Mouse (Mus musculus): Measurements from ENCODE around the gene Mier1. TPM values are rescaled to one million over a fixed set of nuclear protein-coding genes. Genes with fewer than 3 reads are reported as not detected.

Gene Mier1
- polyA plus RNA-seq, 1 experiment = 6.4 TPM

DNA sequence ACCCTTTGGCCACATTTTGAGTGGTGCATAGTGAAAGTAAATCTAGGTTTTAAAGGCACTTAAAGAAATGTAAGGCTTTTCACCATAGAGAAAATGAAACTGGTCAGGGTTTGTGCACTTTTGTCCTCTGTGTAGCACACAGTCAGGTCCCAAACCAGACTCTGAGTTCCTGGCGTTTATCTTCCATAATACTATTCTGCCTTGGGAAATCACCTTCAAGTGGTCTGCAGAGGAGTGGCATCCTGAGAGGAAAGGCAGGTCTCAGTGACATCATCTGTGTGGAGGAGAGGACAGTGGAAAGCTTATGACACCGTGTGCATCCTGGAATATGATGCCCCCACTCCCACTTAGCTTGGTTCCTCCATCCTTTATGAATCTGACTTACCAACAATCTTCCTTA lies 8.9 kb downstream of the Mier1 start:
- Histone ChIP-seq H3K27me3 (ENCODE audit: control insufficient read depth, insufficient read depth, insufficient read length) (no peaks in the 10 kb centered on the region), H3K79me2 (ENCODE audit: control insufficient read depth, insufficient read depth) (peaks cover 83% of the 10 kb centered on the region), H3ac (ENCODE audit: control insufficient read depth, insufficient read length) (no peak overlapping the region), H3K4me2 (ENCODE audit: low read depth) (peak overlapping the region; percentile 13), H3K4me3 (no peak overlapping the region), H3K36me3 (ENCODE audit: control insufficient read depth, insufficient read depth) (no peaks in the 10 kb centered on the region)
- TF ChIP-seq POLR2AphosphoS2 (IDR thresholded peaks at IDR 0.05; ENCODE audit: insufficient read length, low read depth) (no peak), POLR2A (IDR thresholded peaks at IDR 0.05; ENCODE audit: insufficient read length, low read depth) (no peak), TCF3 (IDR thresholded peaks at IDR 0.05; ENCODE audit: insufficient read length, low read depth) (no peak), CEBPB (IDR thresholded peaks at IDR 0.05; ENCODE audit: insufficient read depth, poor library complexity, severe bottlenecking) (no peak), E2F4 (IDR thresholded peaks at IDR 0.05; ENCODE audit: insufficient read depth) (no peak), MYOG (IDR thresholded peaks at IDR 0.05; ENCODE audit: control insufficient read depth in 1 of 3, insufficient read depth in 1 of 3, insufficient read length in 2 of 3, low read depth in 2 of 3) (no peak), USF1 (IDR thresholded peaks at IDR 0.05; ENCODE audit: low read depth) (no peak), MAX (IDR thresholded peaks at IDR 0.05; ENCODE audit: low read depth) (no peak), TCF12 (IDR thresholded peaks at IDR 0.05; ENCODE audit: insufficient read depth, poor library complexity, severe bottlenecking) (no peak), MYOD1 (IDR thresholded peaks at IDR 0.05; ENCODE audit: control insufficient read depth in 1 of 3, insufficient read length in 2 of 3, low read depth in 2 of 3) (no peak), SRF (IDR thresholded peaks at IDR 0.05; ENCODE audit: control insufficient read depth, insufficient read length, low read depth) (no peak), REST (IDR thresholded peaks at IDR 0.05; ENCODE audit: insufficient read depth, insufficient read length) (no peak)

DNA sequence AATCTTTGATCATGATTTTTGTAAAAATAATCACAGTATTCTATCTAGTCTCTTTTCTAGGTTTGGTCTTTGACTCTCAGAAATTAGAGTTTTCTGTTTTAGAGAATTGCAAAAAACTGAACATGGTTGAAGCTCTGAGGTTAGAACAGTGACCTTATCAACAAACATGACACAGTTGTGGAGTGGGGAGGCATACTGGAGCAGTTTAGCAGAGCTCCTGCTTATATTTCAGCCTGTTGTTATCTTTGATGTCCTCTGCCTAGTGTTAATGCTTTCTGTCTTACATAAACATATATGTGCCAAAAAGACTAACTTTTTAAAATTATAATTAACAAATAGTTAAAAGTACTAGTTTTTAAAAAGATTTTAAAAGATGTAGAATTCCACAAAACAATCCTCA lies 9.4 kb downstream of the Mier1 start:
- H3K27me3 ChIP-seq (ENCODE audit: control insufficient read depth, insufficient read depth, insufficient read length) = no peaks in the 10 kb centered on the region
- H3K4me2 ChIP-seq (ENCODE audit: low read depth) = no peak overlapping the region
- no peak overlapping the region for H3ac ChIP-seq (ENCODE audit: control insufficient read depth, insufficient read length)
- peaks cover 88% of the 10 kb centered on the region for H3K79me2 ChIP-seq (ENCODE audit: control insufficient read depth, insufficient read depth)
- H3K36me3 ChIP-seq (ENCODE audit: control insufficient read depth, insufficient read depth) = no peaks in the 10 kb centered on the region
- H3K4me3 ChIP-seq = no peak overlapping the region
- TF ChIP-seq TCF12 (IDR thresholded peaks at IDR 0.05; ENCODE audit: insufficient read depth, poor library complexity, severe bottlenecking) (no peak), TCF3 (IDR thresholded peaks at IDR 0.05; ENCODE audit: insufficient read length, low read depth) (no peak), CEBPB (IDR thresholded peaks at IDR 0.05; ENCODE audit: insufficient read depth, poor library complexity, severe bottlenecking) (no peak), MYOG (IDR thresholded peaks at IDR 0.05; ENCODE audit: control insufficient read depth in 1 of 3, insufficient read depth in 1 of 3, insufficient read length in 2 of 3, low read depth in 2 of 3) (no peak), MYOD1 (IDR thresholded peaks at IDR 0.05; ENCODE audit: control insufficient read depth in 1 of 3, insufficient read length in 2 of 3, low read depth in 2 of 3) (no peak), USF1 (IDR thresholded peaks at IDR 0.05; ENCODE audit: low read depth) (no peak), POLR2A (IDR thresholded peaks at IDR 0.05; ENCODE audit: insufficient read length, low read depth) (no peak), E2F4 (IDR thresholded peaks at IDR 0.05; ENCODE audit: insufficient read depth) (no peak), SRF (IDR thresholded peaks at IDR 0.05; ENCODE audit: control insufficient read depth, insufficient read length, low read depth) (no peak)

GRCm38 (mm10) chr4:103126533-103126932 lies 12.3 kb downstream of the Mier1 start:
- H3ac ChIP-seq (ENCODE audit: control insufficient read depth, insufficient read length) = no peak overlapping the region
- H3K4me3 ChIP-seq = no peak overlapping the region
- no peaks in the 10 kb centered on the region for H3K27me3 ChIP-seq (ENCODE audit: control insufficient read depth, insufficient read depth, insufficient read length)

GRCm38 (mm10) chr4:103136946-103137345 lies 22.8 kb downstream of the Mier1 start:
- H3K36me3 ChIP-seq (ENCODE audit: control insufficient read depth, insufficient read depth) = peaks cover 56% of the 10 kb centered on the region
- TF ChIP-seq REST (IDR thresholded peaks at IDR 0.05; ENCODE audit: insufficient read depth, insufficient read length) (no peak), MAX (IDR thresholded peaks at IDR 0.05; ENCODE audit: low read depth) (no peak), TCF12 (IDR thresholded peaks at IDR 0.05; ENCODE audit: insufficient read depth, poor library complexity, severe bottlenecking) (no peak), POLR2AphosphoS2 (IDR thresholded peaks at IDR 0.05; ENCODE audit: insufficient read length, low read depth) (no peak), SRF (IDR thresholded peaks at IDR 0.05; ENCODE audit: control insufficient read depth, insufficient read length, low read depth) (no peak), MYOD1 (IDR thresholded peaks at IDR 0.05; ENCODE audit: control insufficient read depth in 1 of 3, insufficient read length in 2 of 3, low read depth in 2 of 3) (no peak), CEBPB (IDR thresholded peaks at IDR 0.05; ENCODE audit: insufficient read depth, poor library complexity, severe bottlenecking) (no peak), POLR2A (IDR thresholded peaks at IDR 0.05; ENCODE audit: insufficient read length, low read depth) (no peak), TCF3 (IDR thresholded peaks at IDR 0.05; ENCODE audit: insufficient read length, low read depth) (no peak), E2F4 (IDR thresholded peaks at IDR 0.05; ENCODE audit: insufficient read depth) (no peak), USF1 (IDR thresholded peaks at IDR 0.05; ENCODE audit: low read depth) (no peak)

More at GRCm38 (mm10) chr4:103126533-103126932, 12.3 kb downstream of the Mier1 start:
- TF ChIP-seq MYOG (IDR thresholded peaks at IDR 0.05; ENCODE audit: control insufficient read depth in 1 of 3, insufficient read depth in 1 of 3, insufficient read length in 2 of 3, low read depth in 2 of 3) (no peak), E2F4 (IDR thresholded peaks at IDR 0.05; ENCODE audit: insufficient read depth) (no peak), REST (IDR thresholded peaks at IDR 0.05; ENCODE audit: insufficient read depth, insufficient read length) (no peak), MAX (IDR thresholded peaks at IDR 0.05; ENCODE audit: low read depth) (no peak), POLR2A (IDR thresholded peaks at IDR 0.05; ENCODE audit: insufficient read length, low read depth) (no peak), USF1 (IDR thresholded peaks at IDR 0.05; ENCODE audit: low read depth) (no peak), TCF3 (IDR thresholded peaks at IDR 0.05; ENCODE audit: insufficient read length, low read depth) (no peak), CEBPB (IDR thresholded peaks at IDR 0.05; ENCODE audit: insufficient read depth, poor library complexity, severe bottlenecking) (no peak), TCF12 (IDR thresholded peaks at IDR 0.05; ENCODE audit: insufficient read depth, poor library complexity, severe bottlenecking) (no peak), POLR2AphosphoS2 (IDR thresholded peaks at IDR 0.05; ENCODE audit: insufficient read length, low read depth) (no peak), MYOD1 (IDR thresholded peaks at IDR 0.05; ENCODE audit: control insufficient read depth in 1 of 3, insufficient read length in 2 of 3, low read depth in 2 of 3) (no peak), SRF (IDR thresholded peaks at IDR 0.05; ENCODE audit: control insufficient read depth, insufficient read length, low read depth) (no peak)
- Histone ChIP-seq H3K36me3 (ENCODE audit: control insufficient read depth, insufficient read depth) (peaks cover 8% of the 10 kb centered on the region), H3K4me2 (ENCODE audit: low read depth) (no peak overlapping the region), H3K79me2 (ENCODE audit: control insufficient read depth, insufficient read depth) (peaks cover 87% of the 10 kb centered on the region)

More at GRCm38 (mm10) chr4:103136946-103137345, 22.8 kb downstream of the Mier1 start:
- Histone ChIP-seq H3K4me2 (ENCODE audit: low read depth) (no peak overlapping the region), H3ac (ENCODE audit: control insufficient read depth, insufficient read length) (no peak overlapping the region), H3K4me3 (no peak overlapping the region), H3K27me3 (ENCODE audit: control insufficient read depth, insufficient read depth, insufficient read length) (no peaks in the 10 kb centered on the region), H3K79me2 (ENCODE audit: control insufficient read depth, insufficient read depth) (no peaks in the 10 kb centered on the region)

Data from myocyte (in vitro differentiated cells).